Mouse (Mus musculus) retina, adult 2 months (tissue): ENCODE data around the gene Adcy1.

Experiments
- DNase-seq: peaks from one replicate; pipeline ENCODE4 v3.0.0-alpha.2; 2012; ENCODE audit warnings: low read depth, low spot score

Adcy1 gene

DNA sequence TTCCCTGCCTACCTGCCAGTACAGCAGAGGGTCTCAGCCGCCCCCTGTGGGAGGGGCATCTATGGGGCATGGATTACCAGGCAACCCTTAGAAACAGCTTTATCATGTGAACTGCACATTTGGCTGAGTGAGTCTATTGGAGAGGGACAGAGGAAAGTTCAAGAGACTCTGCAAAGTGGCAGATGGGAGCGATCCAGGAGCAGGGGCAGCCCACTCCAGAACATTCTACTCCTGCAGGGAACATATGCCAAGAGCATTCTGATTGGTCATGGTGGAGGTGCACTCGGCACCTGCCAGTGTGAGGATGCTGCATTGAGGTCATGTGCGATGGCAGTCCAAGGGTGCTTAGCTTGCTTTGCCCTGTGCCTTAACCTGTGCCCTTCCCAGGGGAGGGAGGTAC is 6.5 kb downstream of the Adcy1 start:
- no peak for DNase-seq

- DNase-seq = no peak
Measured at GRCm38 (mm10) chr11:7071617-7072016, 8.3 kb downstream of the Adcy1 start.

DNA sequence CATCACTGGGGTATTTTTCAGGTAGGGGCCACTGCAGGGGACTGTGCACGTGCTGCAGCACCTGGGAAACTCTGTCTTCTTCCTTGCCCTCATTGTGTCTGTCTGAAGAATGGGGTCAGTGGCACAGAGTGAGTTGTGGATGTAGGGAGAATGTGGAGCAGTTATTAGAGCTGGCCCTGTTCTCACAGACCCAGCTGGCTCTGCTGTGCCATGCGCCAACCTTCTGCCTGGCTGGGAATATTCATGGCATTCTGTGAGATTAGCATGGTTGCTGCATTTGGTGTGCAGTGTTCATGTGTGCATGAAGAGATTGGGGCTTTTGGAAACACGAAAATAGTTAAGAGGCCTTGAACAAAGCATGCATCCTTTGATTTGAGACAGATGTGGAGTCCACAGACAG is 10.3 kb downstream of the Adcy1 start:
- no peak for DNase-seq

GRCm38 (mm10) chr11:7076510-7076909 is 13.2 kb downstream of the Adcy1 start:
- DNase-seq = no peak

- no peak for DNase-seq
Measured at GRCm38 (mm10) chr11:7081893-7082292, 18.6 kb downstream of the Adcy1 start.

- DNase-seq = no peak
Measured at GRCm38 (mm10) chr11:7083911-7084310, 20.6 kb downstream of the Adcy1 start.

DNA sequence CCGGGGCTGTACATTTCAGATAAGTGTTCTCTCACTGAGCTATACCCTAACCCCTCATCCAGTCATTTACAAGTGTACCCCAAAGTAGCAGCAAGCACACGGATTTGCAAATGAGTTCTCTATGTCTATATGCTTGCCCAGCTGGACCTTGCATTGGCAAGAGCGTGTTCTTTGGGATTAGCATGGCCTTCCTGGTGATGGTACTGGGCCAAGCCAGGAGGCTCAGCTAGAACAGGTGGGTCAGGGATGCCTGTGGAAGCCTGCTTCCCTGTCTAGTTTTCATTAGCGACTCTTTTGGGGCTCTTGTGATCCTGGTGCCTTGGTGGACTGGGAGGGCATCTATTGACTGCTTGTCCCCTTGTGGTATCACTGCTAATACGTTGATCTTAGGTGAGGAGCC is 21.9 kb downstream of the Adcy1 start:
- no peak for DNase-seq

DNA sequence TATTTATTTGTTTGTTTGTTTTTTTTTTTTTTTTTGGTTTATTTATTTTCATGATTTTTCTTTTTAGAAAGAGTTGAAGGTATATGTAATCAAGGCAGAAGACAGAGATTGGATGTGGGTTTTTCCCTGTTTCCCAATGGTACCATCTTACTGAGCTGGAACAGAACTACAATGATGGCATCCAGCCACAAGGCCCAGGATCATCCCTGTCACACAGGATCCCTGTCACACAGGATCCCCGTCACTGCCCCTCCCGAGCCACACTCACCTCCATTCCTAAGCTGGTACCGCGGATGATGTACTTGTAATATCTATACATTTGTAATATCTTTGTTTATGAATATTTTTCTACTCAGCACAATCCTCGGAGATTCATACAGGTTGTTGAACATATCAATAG is 27.8 kb downstream of the Adcy1 start:
- no peak for DNase-seq

DNA sequence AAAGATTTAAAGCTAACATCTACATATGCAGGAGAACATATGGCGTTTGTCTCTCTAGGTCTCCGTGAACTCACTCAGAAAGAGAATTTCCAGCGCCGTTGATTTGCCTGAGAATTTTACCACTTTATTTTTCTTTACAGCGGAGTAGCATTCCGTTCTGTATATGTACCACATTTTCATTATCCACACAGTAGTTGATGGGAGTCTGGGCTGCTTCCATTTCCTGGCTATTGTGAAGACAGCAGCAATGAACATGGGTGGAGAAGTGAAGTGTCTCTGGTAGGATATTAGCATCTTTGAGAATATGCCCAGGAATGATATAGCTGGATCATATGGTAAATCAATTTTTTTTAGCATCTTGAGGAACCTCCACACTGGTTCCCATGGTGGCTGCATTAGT is 31.6 kb downstream of the Adcy1 start:
- DNase-seq = no peak

- no peak for DNase-seq
Measured at GRCm38 (mm10) chr11:7101674-7102073, 38.4 kb downstream of the Adcy1 start.

DNA sequence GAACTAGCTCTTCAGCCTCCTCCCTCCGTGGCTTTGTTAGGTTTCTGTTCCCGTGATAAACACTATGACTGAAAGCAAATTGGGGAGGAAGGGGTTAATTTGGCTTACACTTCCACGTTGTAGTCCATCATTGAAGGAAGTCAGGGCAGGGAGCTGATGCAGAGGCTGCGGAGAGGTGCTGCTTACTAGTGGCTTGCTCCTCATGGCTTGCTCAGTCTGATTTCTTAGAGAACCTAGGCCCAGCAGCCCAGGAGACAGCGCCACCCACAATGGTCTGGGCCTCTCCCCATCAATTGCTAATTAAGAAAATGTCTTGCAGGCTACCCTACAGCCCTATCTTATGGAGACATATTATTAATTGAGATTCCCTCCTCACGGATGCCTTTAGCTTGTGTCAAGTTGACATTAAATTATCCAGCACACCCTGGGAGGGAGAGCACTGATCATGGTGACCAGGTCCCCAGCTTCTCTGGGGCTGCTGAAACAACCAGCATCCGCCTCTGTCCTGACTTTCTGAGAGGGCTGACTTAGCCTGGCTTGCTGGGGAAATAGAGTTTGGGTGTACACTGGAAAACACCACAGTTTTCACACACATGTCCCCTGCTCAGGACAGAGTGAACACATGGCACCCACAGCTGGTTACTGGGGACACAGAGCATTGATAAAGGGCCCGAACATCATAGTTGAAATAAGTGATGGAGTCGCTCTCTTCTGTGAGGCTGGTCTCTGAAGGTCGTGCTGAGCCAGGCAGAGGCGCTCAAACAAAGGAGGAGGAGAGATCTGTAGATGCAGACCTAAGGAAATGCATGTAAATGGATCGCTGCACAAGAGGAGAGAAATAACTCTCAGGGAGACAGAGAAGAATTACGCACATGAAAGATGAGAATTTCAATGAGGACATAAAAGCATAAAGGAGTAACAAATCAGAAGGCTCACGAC is 39.2 kb downstream of the Adcy1 start:
- no peak for DNase-seq

DNA sequence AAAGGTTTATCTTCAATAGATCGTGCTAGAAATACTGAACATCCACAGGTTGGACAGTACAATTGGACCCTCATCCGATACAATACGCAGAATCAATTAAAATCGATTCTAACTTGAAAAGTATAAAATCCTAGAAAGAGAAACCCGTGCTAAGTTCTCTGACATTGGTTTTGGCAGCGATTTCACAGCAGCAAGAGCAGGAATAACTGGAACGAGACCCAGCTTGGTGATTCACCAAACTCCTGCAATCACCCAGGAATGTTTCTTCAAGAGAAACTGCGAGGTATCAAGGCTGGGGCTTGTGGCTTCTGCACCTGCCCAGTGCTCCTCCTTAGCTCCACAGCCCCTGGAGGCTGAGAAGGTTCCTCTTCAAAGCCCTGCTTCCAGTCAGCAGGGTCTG is 42.0 kb downstream of the Adcy1 start:
- no peak for DNase-seq

- DNase-seq = no peak
Measured at GRCm38 (mm10) chr11:7109131-7109530, 45.8 kb downstream of the Adcy1 start.

- no peak for DNase-seq
Measured at GRCm38 (mm10) chr11:7113046-7113445, 49.8 kb downstream of the Adcy1 start.

DNA sequence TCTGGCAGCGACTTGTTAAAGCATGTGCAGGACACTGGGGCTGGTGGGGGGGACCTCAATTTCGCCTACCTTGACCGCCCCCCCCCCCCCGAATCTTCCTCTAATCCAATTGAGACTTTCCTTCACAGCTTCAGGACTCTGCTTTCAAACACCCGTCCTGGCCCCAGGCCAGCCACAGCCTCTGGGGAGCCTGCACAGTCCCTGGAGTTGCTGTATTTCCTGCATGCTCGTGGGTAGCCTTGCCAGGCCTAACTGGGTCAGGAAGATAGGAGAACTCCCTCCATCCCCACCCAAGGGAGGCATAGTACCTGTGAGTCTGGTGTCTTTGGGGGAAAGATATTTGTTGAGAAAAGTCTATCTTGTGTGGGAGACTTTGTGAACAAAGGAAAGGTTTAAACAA is 50.4 kb downstream of the Adcy1 start:
- no peak for DNase-seq

DNA sequence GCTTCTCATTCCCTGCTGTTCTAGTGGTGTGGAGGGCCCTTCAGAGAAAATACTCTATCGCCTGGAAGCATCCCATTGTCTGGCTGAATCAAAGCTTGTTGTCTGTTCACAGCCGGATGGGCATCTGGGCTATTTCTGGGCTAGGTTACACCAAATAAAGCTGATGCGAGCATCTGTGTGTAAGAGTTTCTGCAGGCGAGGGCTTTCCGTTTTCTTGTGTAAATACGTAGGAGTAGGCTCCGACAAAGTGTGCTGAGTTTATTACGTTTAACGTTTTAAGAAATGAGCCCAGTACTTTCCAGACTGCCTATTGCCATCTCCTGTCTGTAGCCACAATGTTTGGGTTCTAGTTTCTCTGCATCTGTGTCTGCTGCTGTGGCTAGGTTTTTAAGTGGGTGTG is 51.0 kb downstream of the Adcy1 start:
- no peak for DNase-seq

DNA sequence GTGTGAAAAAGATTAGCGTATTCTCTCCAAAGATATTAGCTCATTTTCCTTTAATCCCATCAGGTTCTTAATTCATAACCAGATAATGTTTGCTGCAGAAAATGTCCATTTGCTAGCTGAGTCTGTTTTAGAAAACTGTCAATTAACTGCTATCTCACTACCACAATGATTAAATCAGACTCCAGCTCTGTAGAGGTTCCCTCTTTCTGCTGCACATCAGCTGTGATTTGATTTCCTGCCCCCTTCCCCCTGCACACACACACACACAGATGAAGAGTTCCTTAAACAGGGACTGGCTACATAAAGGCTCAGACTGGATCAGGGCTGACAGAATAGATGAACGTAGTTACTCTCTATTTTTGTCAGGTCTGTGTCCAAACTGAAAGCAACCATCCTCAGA is 53.4 kb downstream of the Adcy1 start:
- no peak for DNase-seq

GRCm38 (mm10) chr11:7129319-7130051 is 66.2 kb downstream of the Adcy1 start:
- no peak for DNase-seq

DNA sequence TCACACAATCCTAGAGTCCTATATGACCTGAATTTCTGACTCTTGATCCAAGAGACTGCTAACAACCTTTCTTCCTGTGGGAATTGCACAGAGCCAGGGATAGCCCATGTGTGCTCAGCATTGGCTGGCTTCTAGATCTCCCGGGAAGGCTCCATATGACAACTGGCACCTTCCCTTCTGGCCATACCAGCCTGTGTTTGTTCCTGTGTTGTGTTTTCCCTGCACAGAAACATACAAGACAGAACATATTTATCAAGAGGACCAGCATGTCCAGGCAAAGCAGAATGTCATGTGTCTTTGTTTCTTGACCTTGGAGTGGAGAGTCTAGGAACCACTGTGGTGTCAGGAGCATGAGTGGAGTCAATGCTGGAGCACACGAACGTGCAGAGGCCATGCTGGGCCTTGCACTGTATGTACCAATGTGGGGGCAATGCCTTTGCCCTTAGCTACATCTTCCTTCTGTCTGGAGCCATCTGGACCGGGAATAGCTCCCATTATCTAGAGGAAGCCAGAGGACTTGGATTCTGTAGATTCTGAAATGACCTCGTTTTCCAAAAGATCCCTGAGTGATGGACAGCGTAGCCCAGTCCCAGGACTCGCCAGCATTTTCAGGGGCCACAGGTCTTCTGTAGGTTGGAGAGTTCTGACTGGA is 69.6 kb downstream of the Adcy1 start:
- no peak for DNase-seq

DNA sequence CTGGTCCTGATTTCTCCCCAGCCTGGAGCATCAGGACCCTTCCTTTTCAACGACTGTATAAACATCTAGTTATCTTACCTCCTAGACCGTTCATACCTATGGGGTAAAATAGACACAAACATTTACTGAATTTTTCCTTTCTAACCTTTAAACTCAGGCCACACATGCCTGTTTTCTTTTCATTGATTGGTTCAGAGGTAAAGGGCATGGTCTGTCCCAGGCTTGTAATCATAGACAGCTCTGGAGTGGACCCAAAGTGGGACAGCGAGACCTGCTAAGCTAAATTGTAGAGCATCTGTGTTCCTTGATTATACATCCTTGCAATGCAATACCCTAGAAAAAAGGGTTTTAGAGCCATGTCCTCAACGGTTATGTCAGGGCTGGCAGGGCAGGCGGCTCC is 70.4 kb downstream of the Adcy1 start:
- no peak for DNase-seq

GRCm38 (mm10) chr11:7134319-7134718 is 71.0 kb downstream of the Adcy1 start:
- no peak for DNase-seq

DNA sequence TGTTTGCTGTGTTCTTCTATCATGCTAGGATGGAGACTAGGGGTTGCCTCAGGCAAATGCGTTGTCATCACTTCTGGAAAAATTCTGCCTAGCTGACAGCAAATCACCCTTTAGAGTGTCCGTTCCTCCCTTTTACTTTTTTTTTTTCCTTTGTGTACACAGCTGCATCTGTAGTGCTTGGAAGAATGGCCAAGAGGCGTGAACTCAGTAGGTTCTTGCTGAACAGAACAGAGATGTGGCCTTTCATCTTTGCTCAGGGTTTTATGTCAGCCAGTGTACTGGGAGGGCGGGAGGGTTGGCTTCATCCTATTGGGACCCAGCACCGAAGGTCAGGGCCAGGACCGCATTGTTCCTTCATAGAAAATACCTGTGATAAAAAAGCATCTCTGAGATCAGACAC is 72.0 kb downstream of the Adcy1 start:
- DNase-seq = no peak
